Mouse (Mus musculus): ENCODE measurements around the gene Klf13.

Klf13 gene

GRCm38 (mm10) chr7:63938914-63939396, at the start of gene Klf13:
Gene Klf13, minus strand, starts transcription at chr7:63938915.
- DNase-seq (ENCODE audit: low spot score in 2 of 2), result peak; percentile 96 to 98

GRCm38 (mm10) chr7:63988391-63988790, 49.7 kb upstream of the Klf13 start:
- no peak for DNase-seq (ENCODE audit: low spot score in 2 of 2)

GRCm38 (mm10) chr7:63986407-63987182, 47.9 kb upstream of the Klf13 start:
- peak; percentile 25 to 64 for DNase-seq (ENCODE audit: low spot score in 2 of 2)

DNA sequence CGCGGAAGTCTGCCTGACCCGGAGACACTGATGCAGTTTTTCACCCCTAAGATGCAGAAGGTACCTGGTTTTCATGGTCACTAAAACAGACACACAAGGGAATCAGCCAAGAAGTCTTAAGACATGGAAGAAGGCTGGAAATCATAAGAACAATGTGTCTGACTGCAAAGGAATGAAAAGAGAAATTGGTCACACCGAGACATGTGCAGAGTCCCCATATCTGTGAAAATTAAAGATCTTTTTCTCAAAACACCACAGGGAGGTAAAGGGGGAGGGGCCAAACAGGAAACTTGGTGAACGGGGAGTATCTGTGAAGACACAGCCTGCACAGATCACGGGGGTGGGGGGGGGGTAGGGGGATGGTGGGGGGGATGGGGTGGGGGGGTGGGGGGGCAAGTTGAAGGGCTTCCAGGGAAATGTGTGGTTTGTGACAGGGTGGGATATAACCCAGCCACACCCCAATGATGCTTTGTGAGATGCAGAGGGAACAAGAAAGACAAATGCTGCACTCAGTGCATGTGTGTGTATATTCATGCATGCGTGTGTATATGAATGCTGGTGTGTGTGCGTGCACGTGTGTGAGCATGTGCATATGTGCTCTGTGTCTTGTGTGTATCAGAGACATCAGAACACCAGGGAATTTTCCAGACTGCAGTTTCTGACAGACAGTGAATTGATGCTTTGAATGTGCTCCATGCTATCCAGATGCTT, 47.1 kb upstream of the Klf13 start:
- no peak for DNase-seq (ENCODE audit: low spot score in 2 of 2)

- DNase-seq (ENCODE audit: low spot score in 2 of 2), result no peak
These were observed 46.6 kb upstream of the Klf13 start for GRCm38 (mm10) chr7:63985266-63985665.

DNA sequence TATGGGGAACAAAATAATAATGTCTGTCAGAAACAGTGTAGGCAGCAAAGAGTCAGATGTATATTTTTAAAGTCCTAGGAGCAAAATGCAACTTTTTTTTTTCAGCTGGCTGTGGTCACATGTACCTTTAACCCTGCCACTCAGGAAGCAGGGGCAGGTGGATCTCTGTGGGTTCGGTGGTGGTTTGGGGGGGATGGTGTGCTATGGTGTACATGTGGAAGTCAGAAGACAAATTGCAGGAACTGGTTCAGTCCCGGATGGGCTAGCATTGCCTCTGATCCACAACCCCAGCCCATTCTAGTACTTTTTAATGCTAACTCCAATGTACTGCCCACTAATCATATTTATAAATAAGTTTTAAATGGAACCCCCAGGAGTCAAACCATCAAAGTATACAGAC, 45.6 kb upstream of the Klf13 start:
- no peak for DNase-seq (ENCODE audit: low spot score in 2 of 2)

DNA sequence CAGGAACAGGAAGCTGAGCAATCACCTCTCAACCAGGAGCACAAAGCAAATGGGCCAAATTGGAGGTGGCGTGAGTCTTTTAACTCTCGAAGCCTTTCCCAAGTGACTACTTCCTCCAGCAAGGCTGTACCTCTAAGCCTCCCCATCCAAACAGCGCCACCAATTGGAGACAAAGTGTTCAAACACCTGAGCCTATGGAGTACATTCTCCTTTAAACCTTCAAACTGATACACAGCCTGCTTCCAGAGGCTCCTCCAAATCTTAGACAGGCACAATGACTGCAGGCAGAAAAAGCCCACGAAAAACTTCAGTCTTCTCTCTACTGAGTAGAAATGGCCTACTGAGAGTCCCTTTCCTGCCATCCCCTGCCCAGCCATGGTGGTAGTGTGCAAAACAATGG, 38.9 kb upstream of the Klf13 start:
- DNase-seq (ENCODE audit: low spot score in 2 of 2), result no peak

DNA sequence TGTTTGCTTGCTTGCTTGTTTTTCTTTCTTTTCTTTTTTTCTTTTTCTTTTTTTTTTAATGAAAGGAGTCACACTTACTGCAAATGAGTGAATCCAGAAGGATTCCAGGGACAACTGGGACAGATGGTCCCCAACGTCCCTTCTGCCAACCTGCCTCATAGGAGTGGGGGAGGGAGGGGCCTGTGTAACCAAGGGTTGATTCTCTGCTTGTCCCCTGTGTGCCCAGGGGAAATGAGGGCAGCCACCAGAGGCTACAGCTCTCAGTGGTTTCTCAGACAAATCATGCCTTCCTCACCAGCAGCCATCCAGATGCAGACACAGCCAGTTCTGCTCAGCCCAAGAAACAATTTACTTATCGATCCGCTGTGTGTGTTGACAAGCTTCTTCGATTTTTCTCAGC, 32.3 kb upstream of the Klf13 start:
- no peak for DNase-seq (ENCODE audit: low spot score in 2 of 2)

DNA sequence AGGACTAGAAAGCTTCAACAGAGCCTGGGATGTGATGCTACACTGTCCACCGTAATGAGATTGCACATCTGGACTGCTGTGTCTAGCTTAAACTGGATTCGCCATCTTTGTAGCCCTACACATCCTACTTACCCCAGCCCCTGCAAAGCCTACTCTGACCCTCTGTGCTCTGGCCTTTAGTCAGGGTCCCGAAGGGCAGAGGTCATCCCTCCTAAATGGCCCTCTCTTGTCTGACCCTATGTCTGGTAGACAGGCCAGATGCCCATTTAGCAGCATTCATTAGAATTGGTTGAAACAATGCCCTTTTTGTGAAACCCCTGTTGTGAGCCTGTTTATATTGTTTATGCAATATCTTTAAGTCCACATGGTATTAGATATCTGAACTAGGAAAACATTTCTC, 31.2 kb upstream of the Klf13 start:
- no peak for DNase-seq (ENCODE audit: low spot score in 2 of 2)

GRCm38 (mm10) chr7:63965635-63966418, 27.1 kb upstream of the Klf13 start:
- DNase-seq (ENCODE audit: low spot score in 2 of 2), result no peak

- peak; percentile 60 to 82 for DNase-seq (ENCODE audit: low spot score in 2 of 2)
These were observed 26.4 kb upstream of the Klf13 start for GRCm38 (mm10) chr7:63965135-63965534.

DNA sequence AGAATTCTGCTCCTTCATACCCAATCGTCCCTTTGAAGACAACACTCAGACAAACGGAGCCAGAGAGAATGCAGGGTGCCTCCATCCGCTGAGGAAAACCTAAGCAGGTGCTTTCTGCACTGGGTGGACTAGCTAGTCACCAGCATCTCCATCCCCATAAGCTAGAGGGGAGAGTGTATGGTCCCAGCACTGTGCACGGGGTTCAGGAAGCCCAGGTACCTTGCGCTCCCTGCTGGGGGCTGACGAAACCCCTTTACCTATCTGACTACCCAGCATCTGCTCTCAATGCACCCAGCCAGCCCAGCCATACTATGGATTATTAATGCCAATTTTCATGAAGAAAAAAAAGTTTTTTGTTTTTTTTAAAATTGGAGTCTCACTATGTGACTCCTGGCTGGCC, 25.4 kb upstream of the Klf13 start:
- no peak for DNase-seq (ENCODE audit: low spot score in 2 of 2)

- DNase-seq (ENCODE audit: low spot score in 2 of 2), result no peak
These were observed 24.9 kb upstream of the Klf13 start for GRCm38 (mm10) chr7:63963632-63964031.

DNA sequence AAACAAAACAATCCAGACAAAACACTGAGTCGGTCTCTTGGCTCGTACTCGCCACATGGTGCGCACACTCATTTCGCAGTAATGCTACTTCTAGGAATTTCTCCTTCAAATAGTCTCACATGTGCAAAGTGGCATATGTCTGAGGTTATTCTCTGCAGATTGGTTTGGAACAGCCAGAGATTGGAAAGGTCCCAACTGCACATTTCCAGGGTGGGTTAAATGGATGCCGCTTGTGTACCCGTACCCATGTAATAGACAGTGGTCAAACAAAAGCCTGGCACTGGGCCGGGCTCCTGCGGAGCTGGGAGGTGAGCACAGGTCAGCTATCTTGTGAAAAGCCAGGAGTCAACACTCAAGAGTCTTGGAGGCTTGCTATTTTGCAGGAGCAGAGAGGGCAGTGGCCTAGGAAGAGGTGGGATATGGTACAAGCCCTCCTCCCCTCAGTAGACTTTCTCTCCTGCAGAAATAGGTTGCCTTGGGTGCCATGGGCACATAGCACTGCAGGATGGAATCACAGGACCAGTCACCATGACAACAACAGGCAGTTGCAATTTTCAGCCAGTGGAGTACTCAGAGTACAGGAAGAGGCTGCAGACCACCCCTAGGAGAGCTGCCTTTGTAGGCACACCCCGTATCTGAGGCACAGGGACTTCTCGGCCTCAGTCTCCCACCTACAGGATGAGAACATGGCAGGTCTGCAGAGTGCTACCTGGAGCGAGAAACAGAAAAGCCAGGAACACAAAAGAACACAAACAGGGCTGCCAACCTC, 19.3 kb upstream of the Klf13 start:
- peak; percentile 45 to 54 for DNase-seq (ENCODE audit: low spot score in 2 of 2)

DNA sequence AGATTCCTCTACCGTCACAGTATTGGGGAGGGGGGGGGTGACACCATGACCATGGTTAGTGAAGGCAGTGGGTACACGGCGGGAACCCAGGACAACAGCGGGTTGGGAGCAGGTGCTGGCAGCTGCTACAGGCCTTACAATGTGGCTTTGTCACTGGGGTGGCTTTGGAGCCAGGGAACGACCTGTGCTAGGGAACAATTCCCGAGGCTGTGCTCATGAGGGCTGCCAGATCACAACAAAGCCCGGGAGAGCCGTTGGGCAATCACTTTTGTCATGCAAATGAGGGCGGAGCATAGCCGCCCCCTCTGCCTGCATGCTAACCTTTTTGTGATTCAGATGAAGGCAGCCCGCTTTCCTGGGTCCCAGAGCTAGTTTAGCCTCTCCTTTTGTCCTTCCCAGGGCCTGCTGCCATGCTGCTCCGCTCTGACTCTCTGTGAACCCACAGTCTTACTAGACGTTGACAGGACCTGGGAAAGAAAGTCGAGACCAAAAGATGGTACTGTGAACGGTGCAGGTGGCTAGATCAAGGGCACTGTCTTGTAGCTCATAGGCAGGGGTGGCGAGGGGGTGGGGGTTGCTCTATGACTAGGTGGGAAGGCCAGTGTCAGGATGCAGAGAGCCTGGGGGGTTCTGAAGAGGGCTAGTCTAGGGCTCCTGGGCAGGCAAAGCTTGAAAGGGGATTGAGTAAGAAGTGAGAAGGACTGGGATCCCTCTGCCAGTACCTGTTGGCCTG, 18.4 kb upstream of the Klf13 start:
- DNase-seq (ENCODE audit: low spot score in 2 of 2), result peak in 1 of 2 experiments; percentile 62

DNA sequence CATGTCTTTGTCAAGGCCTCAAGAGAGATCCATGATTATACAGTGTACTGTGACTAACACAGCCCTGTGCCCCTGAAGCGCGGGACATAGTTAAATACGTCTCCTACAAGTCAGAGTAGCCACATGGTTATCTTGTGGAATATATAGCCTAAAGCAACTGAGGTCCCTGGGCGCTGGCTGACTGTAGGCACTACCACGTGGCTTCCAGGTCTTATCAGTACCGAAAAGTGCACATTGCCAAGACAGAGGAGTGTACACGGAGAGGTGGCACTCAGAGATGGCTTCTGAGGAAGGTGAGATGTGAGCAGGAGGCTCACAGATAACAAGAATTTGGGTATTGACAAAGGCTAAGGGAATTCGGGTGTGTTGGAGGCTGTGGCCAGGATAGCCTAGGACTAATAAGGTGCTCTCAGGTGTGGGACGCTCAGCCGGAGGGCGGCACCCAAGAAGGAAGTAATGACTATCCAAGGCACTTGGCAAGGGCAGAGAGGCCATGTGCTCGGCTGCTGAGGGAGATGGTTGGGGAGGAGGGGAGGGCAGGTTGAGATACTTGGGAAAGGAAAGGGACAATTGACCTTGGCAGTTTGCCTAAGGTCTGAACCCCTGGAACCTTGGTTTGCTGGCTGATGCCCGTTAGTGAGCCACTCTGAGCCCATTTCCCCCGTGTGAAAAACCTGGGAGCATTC, 17.6 kb upstream of the Klf13 start:
- no peak for DNase-seq (ENCODE audit: low spot score in 2 of 2)

- DNase-seq (ENCODE audit: low spot score in 2 of 2), result no peak
These were observed 16.7 kb upstream of the Klf13 start for GRCm38 (mm10) chr7:63955440-63955839.

DNA sequence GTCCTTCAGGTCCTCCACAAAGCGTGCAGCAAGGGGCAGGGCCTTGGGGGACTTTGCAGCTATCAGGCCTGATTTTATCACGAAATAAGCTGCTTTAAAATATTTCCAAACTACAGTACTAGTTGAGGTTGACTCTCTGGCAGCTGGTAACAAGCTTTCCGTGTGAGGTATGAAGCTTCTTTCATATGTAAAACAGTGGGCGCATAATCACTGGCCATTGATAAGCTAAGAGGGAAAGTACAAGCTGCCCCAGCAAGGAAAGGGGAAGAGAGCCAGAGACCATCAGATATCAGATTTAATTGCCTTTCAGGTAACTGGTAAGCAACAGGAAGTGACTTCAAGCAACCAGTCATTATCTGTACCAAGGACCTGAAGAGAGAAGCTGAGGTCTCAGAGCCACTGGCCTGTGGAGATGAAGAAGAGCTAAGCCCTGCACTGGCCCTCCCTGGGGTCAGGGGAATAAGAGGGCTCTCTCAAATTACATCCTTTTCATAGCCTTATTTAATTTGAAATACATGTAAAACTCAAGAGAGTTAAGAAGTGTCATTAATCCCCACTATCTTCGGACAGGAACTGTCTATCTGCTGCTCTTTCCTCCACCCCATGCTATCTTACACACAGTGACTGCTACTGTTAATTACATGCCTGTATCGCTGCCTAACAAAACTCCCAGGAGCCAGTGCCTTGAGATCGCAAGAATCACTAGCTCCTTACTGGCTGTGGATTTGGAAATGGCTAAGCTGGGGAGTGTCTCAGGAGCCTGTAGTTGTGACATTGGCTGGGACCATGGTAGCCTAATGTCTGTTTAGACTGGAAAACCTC, 13.6 kb upstream of the Klf13 start:
- DNase-seq (ENCODE audit: low spot score in 2 of 2), result no peak

DNA sequence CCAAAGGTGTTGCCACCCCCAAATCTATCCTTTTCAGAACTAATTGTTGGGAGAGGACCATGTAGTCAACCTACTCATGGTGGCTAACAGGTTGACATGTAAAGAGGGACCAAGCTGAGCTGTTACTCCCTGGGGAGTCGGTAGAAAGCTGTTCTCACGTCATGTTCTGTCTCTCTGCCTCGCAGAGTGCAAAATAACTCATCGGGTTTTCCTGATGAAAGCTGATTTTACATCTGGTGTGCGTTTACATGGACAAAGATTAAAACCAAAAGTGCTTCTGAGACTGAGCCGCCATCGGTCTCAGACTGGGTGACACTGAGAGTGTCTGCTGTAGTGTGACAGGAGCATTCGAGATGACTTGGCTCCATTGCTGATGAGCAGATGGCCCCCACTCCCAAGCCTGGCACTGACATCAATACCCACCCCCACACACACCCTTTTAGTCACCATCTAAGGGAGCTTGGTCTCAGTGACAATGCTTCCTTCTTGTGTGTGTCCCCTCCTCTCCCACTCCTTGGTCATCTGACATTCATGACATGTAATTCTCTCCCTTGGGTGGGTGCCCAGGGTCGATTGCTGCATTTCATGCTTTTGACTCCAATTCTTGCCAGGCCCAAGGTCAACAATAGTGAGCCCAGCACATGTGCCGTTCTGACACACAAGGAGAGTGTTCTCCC, 12.4 kb upstream of the Klf13 start:
- DNase-seq (ENCODE audit: low spot score in 2 of 2), result no peak
